Mouse (Mus musculus) embryonic stem cell, embryonic (primary cell): ENCODE measurements at regions not wholly inside any gene's neighbourhood (a gene's known extent, or its start where the extent isn't known, plus 50 kb on each side); places are given as distances from the start of the nearest gene placed in this dataset.
"Not testable (repeated sequence)": the region's sequence is repeated elsewhere in the genome, so short reads cannot be mapped to it uniquely, and the experiment has no call there.

ENCODE experiments used
- CTCF ChIA-PET, 4 experiments: fragments of 300-600 bp in 2 of 4; fragments of 350-600 bp in 2 of 4; sonication (Branson Sonifier 250); formaldehyde crosslinking; loops; one replicate each; lab custom pipeline; 2022; ENCODE audit warnings: inconsistent platforms in 2 of 4; lab: Charles Lee
- POLR2A ChIA-PET, 4 experiments: fragments of 300-600 bp in 2 of 4; fragments of 350-600 bp in 2 of 4; sonication (Branson Sonifier 250); formaldehyde crosslinking; loops; one replicate each; lab custom pipeline; 2022; ENCODE audit warnings: antibody characterized with exemption in 4 of 4, inconsistent platforms in 1 of 4; lab: Charles Lee

- CTCF ChIA-PET, POLR2A ChIA-PET: not testable (repeated sequence)
Measured at GRCm38 (mm10) chr16:3513107-3513506, 77.7 kb upstream of the Olfr161 start.

- CTCF ChIA-PET, result not testable (repeated sequence)
Measured at GRCm38 (mm10) chr16:3530522-3530921, 60.3 kb upstream of the Olfr161 start.

GRCm38 (mm10) chr16:3532019-3532418 is 58.8 kb upstream of the Olfr161 start:
- POLR2A ChIA-PET, result not testable (repeated sequence)
- CTCF ChIA-PET, result interaction anchor here in 1 of 4 experiments (0.6 kb wide), 1 partner anchor 288 kb away, joined by 3 read pairs; no protein-coding TSS in a partner anchor

More at GRCm38 (mm10) chr16:3530522-3530921, 60.3 kb upstream of the Olfr161 start:
- POLR2A ChIA-PET, result not testable (repeated sequence)

GRCm38 (mm10) chr16:3532586-3532985 is 58.3 kb upstream of the Olfr161 start:
- CTCF ChIA-PET, result interaction anchor here in 1 of 4 experiments (0.6 kb wide), 1 partner anchor 288 kb away, joined by 3 read pairs; no protein-coding TSS in a partner anchor
- POLR2A ChIA-PET, result not testable (repeated sequence)
